Mouse (Mus musculus): ENCODE results near the gene Nol6.

DNA sequence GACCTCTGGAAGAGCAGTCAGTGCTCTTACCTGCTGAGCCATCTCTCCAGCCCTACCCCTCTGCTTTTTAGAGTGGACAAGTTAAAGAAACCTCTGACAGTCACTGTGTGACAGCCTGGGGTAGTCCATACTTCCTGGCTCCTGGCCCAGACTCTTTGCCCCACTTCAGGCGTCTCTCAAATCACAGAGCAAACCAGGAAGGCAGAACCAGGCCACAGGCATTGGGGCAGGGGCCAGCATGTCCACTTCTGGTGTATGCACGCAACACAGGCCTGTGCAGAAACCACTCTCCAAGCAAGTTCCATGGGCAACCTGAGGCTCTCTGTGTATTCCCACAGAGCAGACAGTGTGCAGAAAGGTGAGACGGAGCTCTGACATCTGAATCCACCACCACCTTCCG is 59.1 kb downstream of the Nol6 start:
- TF ChIP-seq ZNF384 (IDR thresholded peaks at IDR 0.05; ENCODE audit: low read depth, low read length) (no peak), CHD2 (IDR thresholded peaks at IDR 0.05; ENCODE audit: low read depth, low read length) (no peak), ZC3H11A (IDR thresholded peaks at IDR 0.05; ENCODE audit: borderline replicate concordance, low read depth, low read length) (no peak), HCFC1 (IDR thresholded peaks at IDR 0.05; ENCODE audit: borderline replicate concordance, insufficient read depth, low read length) (no peak), MAFK (IDR thresholded peaks at IDR 0.05; ENCODE audit: insufficient read depth, low read depth, low read length) (no peak)

Data from ES-E14 (cell line).